Mouse (Mus musculus): ENCODE data around the gene Rac2.

Rac2 gene

GRCm38 (mm10) chr15:78572658-78573397, at the start of gene Rac2:
TSS of gene Rac2 (minus strand) at chr15:78572783.
- DNase-seq (ENCODE audit: low read depth, low spot score) = no peak

DNA sequence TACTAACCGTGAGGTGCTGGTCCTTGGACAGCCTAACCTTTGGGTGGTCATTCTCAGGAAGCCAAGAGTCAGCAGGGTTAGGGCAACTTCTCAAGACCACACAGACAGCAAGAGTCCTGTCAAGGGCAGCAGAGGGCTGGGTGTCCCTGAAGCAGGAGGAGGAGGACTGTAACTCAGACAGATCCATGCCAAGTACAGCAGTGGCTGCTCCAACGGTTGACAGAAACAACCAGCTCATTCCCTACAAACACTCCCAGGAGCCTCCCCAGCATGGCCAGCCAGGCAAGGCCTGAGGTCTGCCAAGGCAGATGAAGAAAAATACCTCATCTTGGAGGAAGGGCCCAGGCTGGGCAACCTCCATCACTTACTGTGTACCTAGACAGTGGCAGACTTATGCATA, 44.4 kb upstream of the Rac2 start:
- no peak for DNase-seq (ENCODE audit: low read depth, low spot score)

GRCm38 (mm10) chr15:78614536-78614935, 42.0 kb upstream of the Rac2 start:
- DNase-seq (ENCODE audit: low read depth, low spot score) = no peak

DNA sequence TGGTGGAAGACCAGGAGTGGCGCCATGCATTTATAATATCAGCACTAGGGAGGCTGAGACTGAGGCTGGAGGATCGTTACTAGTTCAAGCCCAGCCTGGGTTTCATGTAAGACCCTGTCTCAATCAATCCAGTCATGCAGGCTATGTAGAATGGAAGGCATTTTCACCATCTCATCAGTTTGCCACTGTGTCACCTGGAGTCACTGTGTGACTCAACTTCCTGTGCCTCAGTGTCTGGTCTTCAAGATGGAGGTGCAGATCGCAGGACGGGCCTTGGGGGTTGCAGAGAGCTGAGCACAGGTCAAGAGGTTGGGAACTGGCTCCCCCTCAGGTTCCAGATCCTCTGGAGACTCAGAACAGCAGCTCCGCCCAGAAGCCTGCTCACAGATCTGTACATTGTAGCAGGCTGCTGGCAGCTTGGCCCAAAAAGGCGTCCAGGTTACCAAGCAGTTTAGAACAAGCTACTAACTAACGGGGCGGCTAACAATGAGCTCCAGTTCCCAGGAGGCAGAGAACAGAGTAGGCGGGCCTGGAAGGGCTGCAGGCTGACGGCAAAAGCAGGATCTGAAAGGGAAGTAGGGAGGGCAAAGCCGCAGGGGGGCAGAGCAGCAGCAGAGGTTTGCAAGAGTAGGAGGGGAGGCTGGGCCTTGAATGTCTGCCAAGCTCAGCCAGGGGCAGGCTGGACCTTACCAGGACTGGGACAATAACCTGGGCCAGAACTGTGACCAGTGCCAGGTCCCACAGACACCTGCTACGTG, 38.3 kb upstream of the Rac2 start:
- peak; percentile 72 for DNase-seq (ENCODE audit: low read depth, low spot score)

GRCm38 (mm10) chr15:78607463-78607862, 34.9 kb upstream of the Rac2 start:
- DNase-seq (ENCODE audit: low read depth, low spot score) = no peak

GRCm38 (mm10) chr15:78606059-78606458, 33.5 kb upstream of the Rac2 start:
- no peak for DNase-seq (ENCODE audit: low read depth, low spot score)

DNA sequence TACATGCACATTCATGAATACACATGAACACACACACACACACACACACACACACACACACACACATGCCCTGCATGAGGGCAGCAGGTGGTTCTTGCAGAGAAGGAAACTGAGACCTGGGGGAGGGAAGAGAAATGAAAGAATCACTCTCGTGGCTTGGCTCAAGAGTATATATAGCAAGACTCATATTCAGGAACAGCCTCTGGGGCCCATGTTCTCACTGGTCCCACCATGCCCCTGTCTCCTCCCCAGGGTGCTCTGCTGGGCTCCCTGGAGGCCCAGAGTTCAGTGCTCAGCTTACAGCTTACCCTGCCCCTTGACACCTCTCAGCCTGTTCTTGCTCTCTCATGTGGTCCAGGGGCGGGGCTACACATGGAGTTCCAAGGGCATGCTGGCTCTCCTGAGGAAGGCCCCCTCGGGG, 32.8 kb upstream of the Rac2 start:
- peak; percentile 37 for DNase-seq (ENCODE audit: low read depth, low spot score)

DNA sequence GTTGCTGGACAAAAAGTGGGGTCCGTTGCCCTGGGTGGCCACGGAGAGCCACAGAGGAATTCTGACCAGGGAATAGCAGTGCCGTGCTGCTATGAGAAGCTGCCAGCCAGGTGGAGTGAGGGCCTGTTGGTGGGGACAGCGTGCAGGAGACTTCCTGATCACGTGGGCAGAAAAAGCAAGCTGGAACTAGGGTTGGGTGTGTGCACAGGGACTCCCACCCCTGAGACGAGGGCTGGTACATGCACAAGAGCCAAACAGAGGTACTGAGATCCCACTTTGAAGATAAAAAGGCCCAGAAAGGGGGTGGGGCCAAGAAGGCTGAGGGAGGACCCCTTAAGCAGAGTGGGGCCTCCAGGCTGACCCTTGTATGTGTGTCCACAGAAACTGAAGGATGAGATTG, 31.7 kb upstream of the Rac2 start:
- DNase-seq (ENCODE audit: low read depth, low spot score) = no peak

DNA sequence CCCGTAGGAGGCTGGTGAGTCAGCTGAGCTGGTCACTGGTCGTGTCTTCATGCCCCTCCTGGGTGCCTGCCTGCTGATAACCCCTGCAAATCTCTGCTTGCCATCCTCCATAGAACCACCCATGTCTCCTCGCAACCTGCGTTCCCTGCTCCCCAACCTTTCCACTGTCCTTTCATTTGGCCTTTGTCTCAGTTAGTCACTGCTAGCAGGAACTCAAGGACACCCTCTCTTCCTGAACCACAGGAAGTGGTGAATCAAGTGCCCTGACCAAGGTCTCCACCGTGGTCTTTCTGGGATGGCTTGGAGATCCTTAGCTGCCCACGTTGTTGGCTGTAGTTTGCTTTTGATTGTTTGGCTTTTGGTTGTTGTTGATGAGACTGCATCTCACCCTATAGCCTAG, 28.6 kb upstream of the Rac2 start:
- DNase-seq (ENCODE audit: low read depth, low spot score) = no peak

DNA sequence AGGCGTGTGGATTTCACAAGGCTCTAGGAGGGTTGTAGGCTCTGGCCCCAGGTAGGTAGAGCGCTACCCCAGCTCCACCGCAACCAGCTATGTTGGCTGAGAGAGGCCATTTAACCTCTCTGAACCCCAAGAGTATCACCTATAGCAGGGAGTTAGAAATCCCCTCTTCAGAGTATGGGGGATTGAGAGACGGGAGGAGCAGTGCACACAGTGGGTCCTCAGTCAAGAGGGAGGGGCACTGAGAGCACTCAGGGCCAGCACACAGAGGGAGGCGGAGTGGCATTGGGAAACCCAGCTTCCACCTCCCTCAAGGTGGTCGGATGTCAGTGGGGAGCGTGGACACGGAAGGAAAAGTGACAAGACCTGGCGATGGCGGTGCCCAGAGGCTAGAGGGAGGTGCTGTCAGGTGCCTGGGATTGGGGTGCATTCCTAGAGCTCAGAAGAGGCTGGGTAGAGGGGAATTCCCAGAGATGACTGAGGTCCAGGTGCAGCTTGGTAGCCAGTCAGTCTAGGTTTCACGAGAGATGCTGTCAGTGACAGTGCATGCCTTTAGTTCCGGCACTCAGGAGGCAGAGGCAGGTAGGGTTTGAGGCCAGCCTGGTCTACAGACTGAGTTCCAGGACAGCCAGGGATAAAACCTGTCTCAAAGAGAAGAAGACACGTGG, 27.1 kb upstream of the Rac2 start:
- no peak for DNase-seq (ENCODE audit: low read depth, low spot score)

DNA sequence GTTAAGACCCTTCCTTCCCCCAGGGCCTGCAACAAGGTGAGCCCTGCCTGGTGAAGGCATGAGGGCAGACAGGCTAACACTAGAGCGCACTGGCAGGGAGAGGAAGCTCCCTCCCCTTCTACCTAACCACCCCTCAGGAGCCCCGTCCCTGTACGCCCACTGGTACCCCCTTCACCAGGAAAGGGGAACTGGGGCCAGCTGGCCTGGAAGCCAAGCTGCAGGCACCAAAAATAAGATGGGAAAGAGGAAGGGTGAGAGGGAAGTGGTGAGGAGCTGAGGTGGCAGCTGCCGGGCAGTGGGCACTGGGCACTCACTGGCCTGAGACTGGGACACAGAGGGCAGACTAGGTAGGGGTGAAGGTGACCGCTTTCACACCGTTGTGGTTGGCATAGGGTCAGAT, 26.5 kb upstream of the Rac2 start:
- DNase-seq (ENCODE audit: low read depth, low spot score) = no peak

DNA sequence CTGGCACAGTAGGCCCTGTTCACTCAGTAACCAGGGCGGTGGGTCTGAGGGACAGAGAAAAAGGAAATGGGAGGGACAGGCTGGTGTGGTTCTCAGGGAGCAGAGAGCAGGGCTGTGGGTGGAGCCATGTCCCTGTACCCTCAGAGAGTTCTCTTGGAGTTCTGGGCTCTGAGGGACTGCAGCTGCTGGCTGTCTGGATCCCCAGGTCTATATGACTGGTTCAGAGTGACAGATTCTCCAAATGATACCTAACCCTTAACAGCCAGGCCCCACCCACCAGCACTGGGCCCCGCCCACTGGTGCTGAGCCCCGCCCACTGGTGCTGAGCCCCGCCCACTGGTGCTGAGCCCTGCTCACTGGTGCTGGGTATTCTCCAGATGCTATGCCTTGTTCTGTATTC, 25.1 kb upstream of the Rac2 start:
- peak; percentile 54 for DNase-seq (ENCODE audit: low read depth, low spot score)

DNA sequence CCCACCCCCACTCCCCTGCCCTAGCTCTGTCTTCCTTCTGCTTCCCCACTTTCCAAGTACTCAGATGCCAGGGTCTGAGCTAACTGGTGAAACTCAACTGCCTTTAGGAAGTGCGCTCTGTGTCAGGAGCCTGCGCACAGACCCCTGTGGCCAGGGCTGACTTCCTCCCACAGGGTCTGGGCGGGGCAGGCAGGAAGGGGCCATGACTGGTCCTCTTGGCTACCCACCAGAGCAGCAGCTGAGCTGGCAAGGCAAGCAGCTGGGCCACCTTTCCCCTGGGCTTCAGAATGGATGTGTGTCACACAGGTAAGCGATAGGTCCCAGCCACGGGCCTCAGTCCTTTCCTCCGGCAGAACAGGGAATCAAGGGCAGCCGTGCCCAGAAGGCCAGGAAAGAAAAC, 24.3 kb upstream of the Rac2 start, which contains the start of gene Cyth4:
Cyth4 (plus strand) TSS at position 134 of the 400 bp plus-strand sequence.
- no peak for DNase-seq (ENCODE audit: low read depth, low spot score)

DNA sequence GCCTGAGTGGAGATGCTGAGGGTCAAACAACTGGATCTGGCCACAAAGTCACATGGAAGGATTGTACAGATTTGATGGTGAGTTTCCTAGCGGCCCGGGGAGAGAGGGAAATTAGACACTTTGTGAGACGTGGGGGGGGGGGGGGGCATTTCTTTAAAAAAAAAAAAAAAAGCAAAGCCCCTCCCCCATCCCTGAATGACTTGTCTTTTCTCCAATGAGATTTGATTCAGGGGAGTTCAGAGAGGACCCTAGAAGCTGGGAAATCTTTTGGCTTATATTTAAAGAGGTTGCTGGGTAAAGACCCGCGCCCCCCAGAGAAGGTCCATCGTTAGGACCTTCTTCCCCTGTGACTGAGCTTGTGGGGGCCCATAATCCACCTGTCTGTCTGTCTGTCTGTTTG, 23.9 kb upstream of the Rac2 start:
- no peak for DNase-seq (ENCODE audit: low read depth, low spot score)

GRCm38 (mm10) chr15:78595468-78595867, 22.9 kb upstream of the Rac2 start:
- DNase-seq (ENCODE audit: low read depth, low spot score) = peak; percentile 56

GRCm38 (mm10) chr15:78594831-78595230, 22.2 kb upstream of the Rac2 start:
- DNase-seq (ENCODE audit: low read depth, low spot score) = no peak

DNA sequence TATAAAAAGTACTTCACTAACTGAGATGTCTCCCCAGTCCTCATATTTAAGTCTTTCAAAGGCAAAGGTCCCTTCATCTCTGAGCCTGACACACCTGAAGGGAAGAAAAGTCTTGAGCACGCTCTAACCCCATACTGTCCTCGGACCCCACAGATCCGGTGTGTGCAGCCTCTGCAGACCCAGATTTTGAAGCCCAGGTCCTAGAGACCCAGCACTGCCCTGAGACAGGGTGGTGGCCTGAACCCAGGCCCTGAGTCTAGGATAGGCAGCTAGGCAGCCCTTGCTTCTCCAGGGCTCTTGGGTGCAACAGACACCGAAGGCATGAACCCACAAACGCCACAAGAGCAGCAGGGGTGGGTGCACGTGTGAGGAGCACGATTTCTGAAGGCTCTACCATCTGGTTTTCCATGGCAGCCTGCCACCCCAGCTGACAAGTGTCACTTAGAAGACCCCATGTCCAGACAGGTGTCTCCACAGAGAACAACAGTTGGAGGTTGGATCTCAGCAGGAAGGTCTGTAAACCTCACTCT, 21.4 kb upstream of the Rac2 start:
- no peak for DNase-seq (ENCODE audit: low read depth, low spot score)

DNA sequence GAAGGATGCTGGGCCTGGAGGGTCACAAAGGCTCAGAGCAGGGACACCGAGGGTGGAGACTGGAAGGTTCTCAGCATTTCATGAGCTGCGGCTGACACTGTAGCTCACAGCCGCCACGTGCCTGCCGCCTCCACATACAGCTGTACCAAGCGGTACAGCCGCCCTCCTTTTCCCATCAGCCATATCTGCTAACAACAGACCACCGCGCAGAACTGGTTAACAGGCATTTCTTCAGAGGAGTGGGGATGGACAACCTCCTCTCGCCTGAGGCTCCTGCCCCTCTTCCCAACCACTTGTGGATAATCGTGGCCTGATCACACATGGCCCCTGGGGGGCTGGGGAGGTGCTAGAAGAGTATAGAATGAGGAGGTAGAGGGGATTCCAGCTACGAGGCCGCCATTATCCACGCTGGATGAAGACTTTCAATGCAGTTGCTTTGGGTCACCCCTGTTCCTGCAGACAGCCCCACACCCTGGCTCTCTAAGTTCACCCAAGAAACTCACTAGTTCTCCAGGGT, 19.9 kb upstream of the Rac2 start:
- peak; percentile 63 for DNase-seq (ENCODE audit: low read depth, low spot score)

DNA sequence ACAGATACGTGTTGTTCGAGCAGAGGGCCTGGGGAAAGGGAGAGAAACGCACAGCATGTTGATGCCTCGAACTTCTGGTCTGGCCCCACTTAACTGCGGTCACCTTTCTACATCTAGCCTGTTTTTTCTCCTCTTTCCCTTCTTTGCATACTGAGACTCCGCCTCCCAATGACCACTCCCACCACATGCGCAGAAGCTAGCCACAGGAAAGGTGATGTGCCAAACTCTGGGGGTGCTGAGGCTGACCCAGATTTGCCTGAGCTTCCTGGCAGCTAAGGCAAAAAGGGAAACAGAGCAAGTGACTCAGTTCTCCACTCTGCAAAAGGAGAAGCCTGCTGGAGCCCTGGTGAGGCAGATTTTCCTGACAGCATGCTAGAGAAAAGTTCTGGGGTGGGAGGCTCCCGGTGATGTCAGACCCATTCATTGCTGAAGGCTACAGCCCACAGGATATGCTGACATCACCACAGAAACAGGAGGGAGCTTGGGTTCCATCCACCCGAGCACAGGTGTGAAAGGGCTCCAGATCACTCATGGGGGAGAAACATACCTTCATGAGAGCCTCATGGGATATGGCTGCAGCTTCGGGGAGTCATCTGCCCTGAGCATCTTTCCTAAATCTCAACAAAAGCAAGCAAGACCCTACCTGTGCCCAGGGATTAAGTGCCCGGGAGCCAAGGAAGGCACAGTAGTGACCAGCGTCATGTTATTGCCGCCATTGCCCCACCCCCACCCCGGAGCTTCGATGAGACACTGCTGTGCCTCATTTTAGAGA, 19.3 kb upstream of the Rac2 start:
- peak; percentile 42 for DNase-seq (ENCODE audit: low read depth, low spot score)

- peak; percentile 57 for DNase-seq (ENCODE audit: low read depth, low spot score)
These were observed 18.2 kb upstream of the Rac2 start for GRCm38 (mm10) chr15:78590785-78591184.

DNA sequence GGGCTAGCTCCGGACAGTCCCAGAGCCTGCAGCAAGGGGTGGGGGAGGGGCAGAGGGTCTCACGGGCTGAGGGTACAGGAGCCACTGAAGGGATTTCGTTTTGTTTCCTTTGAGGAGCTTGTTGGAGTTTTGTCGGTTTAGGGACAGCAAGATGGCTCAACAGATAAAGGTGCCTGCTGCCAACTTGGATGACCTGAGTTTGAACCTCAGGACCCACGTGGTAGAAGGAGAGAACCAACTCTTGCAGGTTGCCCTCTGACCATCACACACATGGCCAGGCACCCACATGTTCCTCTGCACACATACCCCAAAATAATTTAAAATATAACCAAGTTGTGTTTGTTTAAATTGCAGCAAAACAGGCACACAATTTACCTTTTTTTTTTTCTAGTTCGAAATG, 17.4 kb upstream of the Rac2 start:
- no peak for DNase-seq (ENCODE audit: low read depth, low spot score)

Data from ZHBTc4 (cell line).